Mouse (Mus musculus) brain, embryonic 14.5 days (tissue): ENCODE data around the gene Sass6.

Experiments
- CTCF ChIP-seq: fragments of 200-500 bp; IDR thresholded peaks from 2 replicates; pipeline ENCODE4 v1.5.1; 2012; ENCODE audit warnings: inconsistent platforms, mild to moderate bottlenecking, moderate library complexity, borderline replicate concordance; ENCODE audit not compliant: insufficient read depth, insufficient read length; ENCODE audit errors: extremely low read depth
- POLR2A ChIP-seq: fragments of 200-500 bp; IDR thresholded peaks from 2 replicates; pipeline ENCODE4 v1.6.1; 2012; ENCODE audit warnings: mild to moderate bottlenecking, inconsistent platforms, borderline replicate concordance; ENCODE audit not compliant: poor library complexity, insufficient read depth, insufficient read length, severe bottlenecking; ENCODE audit errors: extremely low read depth

DNA sequence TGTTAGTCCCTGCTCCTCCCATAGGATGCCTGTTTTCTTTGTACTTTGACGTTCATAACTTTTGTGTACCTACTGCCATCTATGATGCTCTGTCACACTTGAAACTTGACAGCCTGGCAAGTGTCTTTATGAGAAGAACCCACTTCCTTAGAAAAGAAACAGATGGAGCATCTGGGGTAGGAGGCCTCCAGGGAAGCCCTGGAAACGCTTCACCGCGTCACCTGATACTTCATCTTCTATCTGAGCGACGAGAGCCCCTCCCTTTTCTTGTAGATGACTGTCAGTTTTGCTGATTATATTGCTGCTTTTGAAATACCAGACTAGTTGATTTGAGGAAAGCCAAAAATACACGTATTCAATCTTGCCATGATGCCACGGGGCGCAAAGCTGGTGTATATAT, 9.8 kb downstream of the Sass6 start:
- TF ChIP-seq CTCF: no peak
- TF ChIP-seq POLR2A: no peak
